Mouse (Mus musculus): Measurements from ENCODE around the gene Stmn1.

GRCm38 (mm10) chr4:134505966-134506594, 38.0 kb downstream of the Stmn1 start:
- no peak for TF ChIP-seq CTCF (IDR thresholded peaks at IDR 0.05; ENCODE audit: insufficient read depth, low read length)
- TF ChIP-seq POLR2A (IDR thresholded peaks at IDR 0.05; ENCODE audit: borderline replicate concordance, extremely low read depth, low read depth, low read length) = no peak
